Mouse (Mus musculus): ENCODE measurements around the gene H2-M3. TPM values are rescaled to one million over a fixed set of nuclear protein-coding genes. Genes with fewer than 3 reads are reported as not detected.
"Not testable (repeated sequence)": the region's sequence is repeated elsewhere in the genome, so short reads cannot be mapped to it uniquely, and the experiment has no call there.

Gene H2-M3
- 0.42 and 0.68 TPM in 2 replicates for polyA plus RNA-seq (2012; rRNA removed)

DNA sequence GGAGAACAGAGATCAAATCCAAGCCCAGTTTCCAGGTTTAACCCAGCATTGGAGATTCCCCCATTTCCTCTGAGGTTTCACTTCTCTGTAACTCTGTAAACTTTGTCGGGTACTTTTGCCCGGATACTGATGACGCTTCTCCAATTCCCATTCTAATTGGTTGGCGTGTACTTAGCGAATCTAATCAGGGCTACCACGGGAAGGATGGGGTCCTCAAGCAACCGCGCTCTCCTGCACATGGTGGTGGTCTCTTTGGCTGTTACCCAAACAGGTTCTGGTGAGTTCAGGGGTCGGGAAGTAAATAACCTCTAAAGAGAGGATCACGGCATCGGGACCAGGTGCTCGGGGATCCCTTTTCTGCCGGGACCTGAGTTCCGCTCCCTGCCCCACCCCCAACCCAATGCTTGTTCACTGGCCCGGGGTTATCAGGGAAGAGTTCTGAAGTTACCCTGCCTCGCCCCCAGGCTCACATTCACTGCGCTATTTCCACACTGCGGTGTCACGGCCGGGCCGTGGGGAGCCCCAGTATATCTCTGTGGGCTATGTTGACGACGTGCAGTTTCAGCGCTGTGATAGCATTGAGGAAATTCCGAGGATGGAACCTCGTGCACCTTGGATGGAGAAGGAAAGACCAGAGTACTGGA is at the start of gene H2-M3:
H2-M3 (plus strand) TSS at position 163 of the 644 bp plus-strand sequence.
- DNase-seq (ENCODE audit: low read depth) = peak; percentile 91
- TF ChIP-seq POLR2A (IDR thresholded peaks at IDR 0.05; ENCODE audit: borderline replicate concordance, extremely low read depth, insufficient read depth, insufficient read length, poor library complexity, severe bottlenecking) (no peak), CTCF (IDR thresholded peaks at IDR 0.05; ENCODE audit: borderline replicate concordance, extremely low read depth, insufficient read depth, insufficient read length) (no peak)

- peak; percentile 6; the same call in 1 of the 2 replicates for TF ChIP-seq CTCF (IDR thresholded peaks at IDR 0.05; ENCODE audit: borderline replicate concordance, extremely low read depth, insufficient read depth, insufficient read length)
- TF ChIP-seq POLR2A (IDR thresholded peaks at IDR 0.05; ENCODE audit: borderline replicate concordance, extremely low read depth, insufficient read depth, insufficient read length, poor library complexity, severe bottlenecking) = no peak
- DNase-seq (ENCODE audit: low read depth) = no peak
Observed at GRCm38 (mm10) chr17:37221879-37222278, 48.1 kb upstream of the H2-M3 start.

GRCm38 (mm10) chr17:37237230-37237629 is 32.8 kb upstream of the H2-M3 start, which contains the start of gene Olfr97:
Olfr97 (minus strand) TSS chr17:37237330.
- not testable (repeated sequence) for DNase-seq (ENCODE audit: low read depth)

- TF ChIP-seq CTCF (IDR thresholded peaks at IDR 0.05; ENCODE audit: borderline replicate concordance, extremely low read depth, insufficient read depth, insufficient read length) (no peak), POLR2A (IDR thresholded peaks at IDR 0.05; ENCODE audit: borderline replicate concordance, extremely low read depth, insufficient read depth, insufficient read length, poor library complexity, severe bottlenecking) (no peak)
- DNase-seq (ENCODE audit: low read depth) = no peak
Observed at GRCm38 (mm10) chr17:37242198-37242597, 27.8 kb upstream of the H2-M3 start.

DNA sequence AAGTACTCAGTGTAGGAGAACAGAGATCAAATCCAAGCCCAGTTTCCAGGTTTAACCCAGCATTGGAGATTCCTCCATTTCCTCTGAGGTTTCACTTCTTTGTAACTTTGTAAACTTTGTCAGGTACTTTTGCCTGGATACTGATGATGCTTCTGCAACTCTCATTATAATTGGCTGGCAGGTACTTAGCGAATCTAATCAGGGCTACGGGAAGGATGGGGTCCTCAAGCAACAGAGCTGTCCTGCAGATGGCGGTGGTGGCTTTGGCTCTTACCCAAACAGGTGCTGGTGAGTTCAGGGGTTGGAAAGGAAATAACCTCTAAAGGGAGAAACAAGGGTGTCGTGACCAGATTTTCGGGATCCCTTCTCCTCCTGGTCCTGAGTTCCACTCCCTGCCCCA is 23.3 kb upstream of the H2-M3 start:
- DNase-seq (ENCODE audit: low read depth) = peak; percentile 37

DNA sequence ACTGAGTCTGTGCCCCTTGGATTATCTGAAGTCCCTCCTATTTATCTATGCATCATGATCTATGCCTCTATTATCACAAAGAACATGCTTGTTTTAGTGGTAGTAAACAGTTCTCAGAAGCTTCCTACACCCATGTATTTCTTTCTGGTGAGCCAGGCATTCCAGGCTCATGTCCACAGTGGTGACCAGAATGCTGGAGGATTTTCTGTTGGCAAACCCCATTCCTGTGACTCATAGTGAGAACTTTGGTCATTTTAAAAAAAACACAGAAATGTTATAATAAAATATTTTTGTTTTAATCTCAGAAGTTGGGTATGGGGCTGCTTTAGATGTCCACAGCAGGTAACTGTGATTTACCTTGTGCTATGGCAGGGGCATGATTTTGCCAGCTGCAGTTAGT is 20.6 kb upstream of the H2-M3 start:
- no peak for DNase-seq (ENCODE audit: low read depth)
- TF ChIP-seq CTCF (IDR thresholded peaks at IDR 0.05; ENCODE audit: borderline replicate concordance, extremely low read depth, insufficient read depth, insufficient read length) = no peak
- no peak for TF ChIP-seq POLR2A (IDR thresholded peaks at IDR 0.05; ENCODE audit: borderline replicate concordance, extremely low read depth, insufficient read depth, insufficient read length, poor library complexity, severe bottlenecking)

More for the DNA sequence above, 23.3 kb upstream of the H2-M3 start:
- no peak for TF ChIP-seq CTCF (IDR thresholded peaks at IDR 0.05; ENCODE audit: borderline replicate concordance, extremely low read depth, insufficient read depth, insufficient read length)
- no peak for TF ChIP-seq POLR2A (IDR thresholded peaks at IDR 0.05; ENCODE audit: borderline replicate concordance, extremely low read depth, insufficient read depth, insufficient read length, poor library complexity, severe bottlenecking)

DNA sequence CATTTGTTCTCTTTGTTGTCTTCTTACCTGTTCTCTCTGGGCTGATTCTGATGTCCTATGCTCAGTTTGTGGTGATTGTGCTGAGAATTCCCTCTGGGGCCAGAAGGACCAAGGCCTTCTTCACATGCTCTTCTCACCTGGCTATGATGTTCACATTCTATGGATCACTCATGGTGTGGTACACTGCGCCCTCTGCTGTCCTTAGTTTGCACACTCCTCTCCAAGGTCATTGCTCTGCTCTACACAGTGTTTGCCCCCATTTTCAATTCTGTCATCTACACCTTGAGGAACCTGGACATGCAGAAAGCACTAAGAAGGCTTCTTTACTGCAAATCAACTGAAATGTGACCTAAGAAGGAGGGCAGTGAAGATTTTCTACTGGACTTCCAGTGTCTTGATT is 19.5 kb upstream of the H2-M3 start:
- DNase-seq (ENCODE audit: low read depth) = no peak
- no peak for TF ChIP-seq POLR2A (IDR thresholded peaks at IDR 0.05; ENCODE audit: borderline replicate concordance, extremely low read depth, insufficient read depth, insufficient read length, poor library complexity, severe bottlenecking)
- TF ChIP-seq CTCF (IDR thresholded peaks at IDR 0.05; ENCODE audit: borderline replicate concordance, extremely low read depth, insufficient read depth, insufficient read length) = peak; percentile 40; the same call in 1 of the 2 replicates

GRCm38 (mm10) chr17:37263626-37264025 is 6.4 kb upstream of the H2-M3 start, which contains the start of gene Olfr98:
Olfr98 (minus strand) TSS chr17:37263749.
- TF ChIP-seq POLR2A (IDR thresholded peaks at IDR 0.05; ENCODE audit: borderline replicate concordance, extremely low read depth, insufficient read depth, insufficient read length, poor library complexity, severe bottlenecking) (no peak), CTCF (IDR thresholded peaks at IDR 0.05; ENCODE audit: borderline replicate concordance, extremely low read depth, insufficient read depth, insufficient read length) (no peak)
- DNase-seq (ENCODE audit: low read depth) = no peak

DNA sequence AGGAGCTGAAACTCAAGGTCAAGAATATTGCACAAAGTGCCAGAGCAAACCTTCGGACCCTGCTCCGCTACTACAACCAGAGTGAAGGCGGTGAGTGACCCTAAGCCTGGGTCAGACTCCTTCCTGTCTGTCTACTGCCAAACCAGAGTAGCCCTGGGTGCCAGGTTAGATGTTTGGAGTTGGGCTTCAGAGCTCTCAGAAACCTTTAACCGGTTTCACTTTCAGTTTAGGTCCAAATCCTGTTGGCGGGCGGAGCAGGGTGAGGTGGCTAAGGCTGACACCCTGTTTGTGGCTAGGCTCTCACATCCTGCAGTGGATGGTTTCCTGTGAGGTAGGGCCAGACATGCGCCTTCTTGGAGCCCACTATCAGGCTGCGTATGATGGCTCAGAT is 677 bp downstream of the H2-M3 start:
- no peak for DNase-seq (ENCODE audit: low read depth)
- TF ChIP-seq POLR2A (IDR thresholded peaks at IDR 0.05; ENCODE audit: borderline replicate concordance, extremely low read depth, insufficient read depth, insufficient read length, poor library complexity, severe bottlenecking) (no peak), CTCF (IDR thresholded peaks at IDR 0.05; ENCODE audit: borderline replicate concordance, extremely low read depth, insufficient read depth, insufficient read length) (no peak)

DNA sequence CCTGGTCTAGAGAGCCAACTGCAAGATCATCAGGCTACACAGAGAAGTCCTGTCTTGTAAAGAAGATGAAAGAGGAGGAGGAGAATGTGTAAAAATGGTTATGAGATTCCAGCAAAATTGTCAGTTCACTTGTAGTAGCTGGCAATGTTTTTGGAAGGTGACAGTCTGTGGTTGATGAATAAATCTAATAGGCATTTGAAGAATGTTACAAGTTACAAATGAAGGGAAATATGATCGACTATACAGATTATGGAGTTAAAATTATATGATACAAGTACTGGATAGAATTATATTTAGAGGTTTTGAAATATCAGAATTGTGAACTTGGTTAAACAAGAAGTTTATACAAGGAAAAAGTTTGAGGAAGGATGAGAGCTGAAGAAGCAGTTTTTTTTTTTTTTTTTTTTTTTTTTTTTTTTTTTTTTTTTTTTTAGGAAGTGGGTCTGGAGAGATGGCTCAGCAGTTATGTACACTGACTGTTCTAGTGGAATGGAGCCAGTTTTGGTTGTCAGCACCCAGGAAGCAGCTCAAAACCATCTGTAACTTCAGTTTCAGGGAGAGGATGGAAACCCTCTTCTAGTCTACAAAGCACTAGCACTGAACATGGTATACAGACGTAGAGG is 5.7 kb downstream of the H2-M3 start:
- no peak for DNase-seq (ENCODE audit: low read depth)
- TF ChIP-seq POLR2A (IDR thresholded peaks at IDR 0.05; ENCODE audit: borderline replicate concordance, extremely low read depth, insufficient read depth, insufficient read length, poor library complexity, severe bottlenecking) (no peak), CTCF (IDR thresholded peaks at IDR 0.05; ENCODE audit: borderline replicate concordance, extremely low read depth, insufficient read depth, insufficient read length) (no peak)

DNA sequence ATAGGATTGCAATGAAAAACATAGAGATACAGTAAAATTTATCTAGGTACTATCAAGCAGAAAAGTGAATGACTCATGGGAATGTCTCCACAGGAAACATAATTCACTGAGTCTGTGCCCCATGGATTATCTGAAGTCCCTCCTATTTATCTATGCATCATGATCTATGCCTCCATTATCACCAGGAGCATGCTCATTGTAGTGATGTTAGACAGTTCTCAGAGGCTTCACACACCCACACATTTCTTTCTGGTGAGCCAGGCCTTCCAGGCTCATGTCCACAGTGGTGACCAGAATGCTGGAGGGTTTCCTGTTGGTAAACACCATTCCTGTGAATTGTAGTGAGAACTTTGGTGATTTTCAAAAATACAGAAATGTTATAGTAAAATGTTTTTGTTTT is 6.6 kb downstream of the H2-M3 start:
- TF ChIP-seq CTCF (IDR thresholded peaks at IDR 0.05; ENCODE audit: borderline replicate concordance, extremely low read depth, insufficient read depth, insufficient read length) (no peak), POLR2A (IDR thresholded peaks at IDR 0.05; ENCODE audit: borderline replicate concordance, extremely low read depth, insufficient read depth, insufficient read length, poor library complexity, severe bottlenecking) (no peak)
- no peak for DNase-seq (ENCODE audit: low read depth)

DNA sequence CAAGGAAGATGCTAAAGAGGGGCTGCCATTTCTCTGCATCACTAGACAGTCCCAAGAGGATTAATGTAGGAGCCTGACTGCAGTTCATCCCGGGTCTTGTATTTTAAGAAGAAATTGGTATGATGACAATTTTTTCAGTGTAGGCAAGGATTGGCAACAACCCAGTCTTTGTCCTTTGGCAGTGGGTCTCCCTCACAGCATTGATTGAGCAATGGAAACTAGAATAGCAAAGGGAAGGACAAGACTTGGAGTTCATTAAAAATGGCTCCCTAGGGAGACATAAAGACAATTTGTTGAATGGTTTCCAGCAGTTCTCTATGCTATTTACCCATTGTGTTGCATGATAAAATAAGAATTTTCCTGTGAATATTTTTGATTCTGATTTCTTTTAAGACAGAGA is 10.3 kb downstream of the H2-M3 start:
- DNase-seq (ENCODE audit: low read depth) = no peak
- TF ChIP-seq CTCF (IDR thresholded peaks at IDR 0.05; ENCODE audit: borderline replicate concordance, extremely low read depth, insufficient read depth, insufficient read length) = no peak
- TF ChIP-seq POLR2A (IDR thresholded peaks at IDR 0.05; ENCODE audit: borderline replicate concordance, extremely low read depth, insufficient read depth, insufficient read length, poor library complexity, severe bottlenecking) = no peak
